Mouse (Mus musculus) heart, adult 2 months (tissue): ENCODE measurements around the gene Papola.

ENCODE experiments used
- CTCF ChIP-seq: fragments of 200-600 bp; IDR thresholded peaks from 2 replicates; pipeline ENCODE4 v1.8.1; 2022; ENCODE audit warnings: antibody characterized with exemption, mild to moderate bottlenecking, moderate library complexity
- EP300 ChIP-seq: fragments of 200-500 bp; IDR thresholded peaks from 2 replicates; pipeline ENCODE4 v1.6.1; 2011; ENCODE audit warnings: low read depth, low read length, control low read depth; ENCODE audit not compliant: insufficient read depth
- POLR2A ChIP-seq: fragments of 200-500 bp; IDR thresholded peaks from 2 replicates; pipeline ENCODE4 v1.6.1; 2011; ENCODE audit warnings: mild to moderate bottlenecking, low read depth, low read length, control low read depth; ENCODE audit not compliant: insufficient read depth

DNA sequence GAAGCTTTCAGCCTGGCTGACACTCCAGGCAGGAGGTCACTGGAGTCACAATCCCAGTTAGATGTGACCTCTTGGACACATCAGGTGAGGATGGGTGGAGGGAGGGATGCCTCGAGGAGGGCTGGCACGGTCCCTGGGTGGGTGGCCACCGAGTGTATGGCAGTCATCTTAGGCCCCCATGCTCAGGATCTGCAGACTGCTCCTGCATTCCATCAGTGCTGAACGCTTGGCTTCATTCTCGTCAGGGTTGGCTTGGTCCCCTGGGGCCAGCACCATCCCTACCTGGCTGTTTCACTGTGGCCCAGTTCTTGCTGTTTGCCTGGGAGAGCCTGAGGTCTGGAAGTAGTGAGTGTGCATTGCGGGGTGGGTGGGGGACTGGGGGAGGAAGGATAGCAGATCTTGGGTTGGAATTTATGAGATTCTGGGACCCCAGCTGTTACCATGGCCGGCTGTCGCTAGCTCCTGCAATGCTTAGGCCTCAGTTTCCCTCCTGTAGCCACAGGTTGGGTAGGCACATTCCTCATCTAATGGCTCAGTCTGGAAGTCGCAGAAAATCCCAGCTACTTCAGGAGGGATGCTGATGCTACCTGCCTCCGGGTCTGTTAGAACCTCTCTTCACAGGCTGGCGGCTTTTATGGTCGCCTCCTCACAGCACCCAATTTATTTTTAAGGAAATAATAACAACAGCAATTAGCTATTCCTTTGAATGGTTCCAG is 99.5 kb downstream of the Papola start:
- TF ChIP-seq POLR2A (no peak), CTCF (no peak), EP300 (no peak)
